Mouse (Mus musculus) G1E (cell line): ENCODE measurements at regions not wholly inside any gene's neighbourhood (a gene's known extent, or its start where the extent isn't known, plus 50 kb on each side); places are given as distances from the start of the nearest gene placed in this dataset.

Experiments used
- ATAC-seq: 2 replicates; pipeline ENCODE4 v1.8.0; 2016; ENCODE audit warnings: mild to moderate bottlenecking; ENCODE audit not compliant: insufficient number of reproducible peaks, poor library complexity, low FRiP score, severe bottlenecking; ENCODE audit errors: extremely low read depth
- DNase-seq: peaks from one replicate; pipeline ENCODE4 v3.0.0; 2012; ENCODE audit warnings: low spot score
- H3K27me3 ChIP-seq: 2 replicates; pipeline ENCODE4 v1.6.1; 2012; ENCODE audit warnings: mild to moderate bottlenecking, low read length, inconsistent platforms; ENCODE audit not compliant: insufficient read depth
- H3K36me3 ChIP-seq: replicated peaks from 2 replicates; pipeline ENCODE3; 2012; ENCODE audit warnings: mild to moderate bottlenecking, inconsistent platforms
- H3K4me1 ChIP-seq: 2 replicates; pipeline ENCODE4 v1.6.1; 2012; ENCODE audit warnings: low read depth, low read length, inconsistent platforms, mixed read lengths; ENCODE audit not compliant: insufficient read depth
- H3K4me3 ChIP-seq: 2 replicates; pipeline ENCODE4 v1.5.1; 2012; ENCODE audit warnings: low read depth, mild to moderate bottlenecking, inconsistent platforms, low read length, moderate library complexity, mixed read lengths
- H3K9me3 ChIP-seq: replicated peaks from 2 replicates; pipeline ENCODE4 v1.6.1; 2012; ENCODE audit warnings: inconsistent platforms
- CTCF ChIP-seq: IDR thresholded peaks from 2 replicates; pipeline ENCODE4 v1.5.1; 2012; ENCODE audit warnings: low read depth, low read length, inconsistent platforms, mixed read lengths
- GATA1 ChIP-seq: IDR thresholded peaks from 2 replicates; pipeline ENCODE4 v1.6.1; 2012; ENCODE audit warnings: borderline replicate concordance, low read length, inconsistent platforms, mixed read lengths
- GATA2 ChIP-seq: IDR thresholded peaks from 2 replicates; pipeline ENCODE4 v1.6.1; 2012; ENCODE audit warnings: low read depth, low read length, inconsistent platforms, borderline replicate concordance
- POLR2AphosphoS5 ChIP-seq: IDR thresholded peaks from 2 replicates; pipeline ENCODE4 v1.6.1; 2012; ENCODE audit warnings: low read depth, low read length, inconsistent platforms; ENCODE audit not compliant: insufficient replicate concordance
- TAL1 ChIP-seq: conservative IDR thresholded peaks from 2 replicates; pipeline ENCODE4 v1.6.1; 2012; ENCODE audit warnings: low read depth, low read length, inconsistent platforms, mixed read lengths

DNA sequence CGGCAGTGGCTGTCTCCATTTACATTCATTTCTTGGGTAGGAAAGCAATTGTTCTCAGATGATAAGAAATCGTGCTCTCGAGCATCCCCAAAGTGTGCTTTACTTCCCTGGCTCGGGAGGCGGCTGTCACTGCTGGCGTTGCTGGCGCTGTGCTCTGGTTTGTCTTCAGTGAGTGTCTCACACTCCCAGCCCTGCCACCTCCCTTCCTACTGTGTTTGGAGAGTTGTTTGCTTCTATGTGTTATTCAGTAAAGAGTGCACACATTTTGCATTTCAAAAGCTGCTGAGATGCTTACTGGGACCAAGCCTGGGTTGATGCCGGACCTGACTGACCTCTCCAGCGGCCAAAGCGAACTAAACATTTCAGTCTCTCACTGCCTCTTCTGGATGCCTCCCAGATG is 129.3 kb upstream of the Npvf start:
- no peak overlapping the region for H3K4me3 ChIP-seq
- TF ChIP-seq CTCF: no peak
- ATAC-seq (no peak), DNase-seq (no peak)
- H3K36me3 ChIP-seq: no peaks in the 10 kb centered on the region
- no peaks in the 10 kb centered on the region for H3K27me3 ChIP-seq
- no peaks in the 10 kb centered on the region for H3K9me3 ChIP-seq
- H3K4me1 ChIP-seq: no peaks in the 10 kb centered on the region

DNA sequence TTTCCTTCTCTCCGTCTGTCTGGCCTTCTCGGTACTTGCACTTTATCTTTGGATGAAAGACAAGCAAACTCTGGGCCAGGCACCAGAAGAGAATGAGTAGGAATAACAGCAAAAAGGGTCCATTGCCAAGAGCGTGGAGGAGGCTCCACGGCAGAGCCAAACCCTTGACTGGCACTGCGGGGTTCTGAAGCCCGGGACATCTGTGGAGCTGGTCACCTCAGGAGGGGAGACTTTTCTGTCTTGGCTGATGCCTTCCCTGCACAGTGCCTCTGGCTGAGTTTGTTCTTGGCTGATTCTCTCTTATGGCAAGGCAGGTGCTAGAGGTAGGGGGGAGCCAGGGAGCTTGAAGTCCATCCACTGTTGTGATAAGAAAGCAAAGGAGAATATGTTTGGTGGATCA is 130.1 kb upstream of the Npvf start:
- ATAC-seq: no peak

DNA sequence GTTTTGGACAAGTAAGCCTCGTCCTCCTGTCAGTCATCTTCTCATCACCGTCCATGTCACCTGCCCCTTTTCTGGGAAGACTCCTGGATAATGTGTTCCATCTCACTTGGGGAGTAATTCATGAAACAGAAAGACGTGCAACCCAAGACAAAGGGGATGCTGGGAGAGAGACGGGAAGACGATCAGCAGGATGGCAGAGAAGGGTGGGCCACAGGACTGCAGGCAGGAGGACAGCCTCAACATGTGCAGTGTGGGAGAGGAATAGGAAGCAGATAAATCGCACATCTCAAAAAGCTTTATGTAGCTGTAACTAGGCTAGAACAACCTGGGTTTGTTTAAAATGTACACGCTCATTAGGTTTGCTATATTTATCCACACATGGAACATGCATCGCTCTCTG is 133.4 kb upstream of the Npvf start:
- Histone ChIP-seq H3K36me3 (no peaks in the 10 kb centered on the region), H3K4me1 (no peaks in the 10 kb centered on the region), H3K27me3 (no peaks in the 10 kb centered on the region), H3K9me3 (no peaks in the 10 kb centered on the region), H3K4me3 (no peak overlapping the region)
- ATAC-seq (no peak), DNase-seq (no peak)
- no peak for TF ChIP-seq GATA1
- TF ChIP-seq CTCF: no peak
- no peak for TF ChIP-seq GATA2
- no peak for TF ChIP-seq POLR2AphosphoS5
- no peak for TF ChIP-seq TAL1

More for the DNA sequence above, 130.1 kb upstream of the Npvf start:
- Histone ChIP-seq H3K9me3 (no peaks in the 10 kb centered on the region), H3K27me3 (no peaks in the 10 kb centered on the region), H3K4me1 (no peaks in the 10 kb centered on the region), H3K4me3 (no peak overlapping the region), H3K36me3 (no peaks in the 10 kb centered on the region)
- DNase-seq: no peak
- TF ChIP-seq TAL1: no peak
- no peak for TF ChIP-seq GATA2
- TF ChIP-seq CTCF: no peak
- TF ChIP-seq GATA1: no peak
- TF ChIP-seq POLR2AphosphoS5: no peak

DNA sequence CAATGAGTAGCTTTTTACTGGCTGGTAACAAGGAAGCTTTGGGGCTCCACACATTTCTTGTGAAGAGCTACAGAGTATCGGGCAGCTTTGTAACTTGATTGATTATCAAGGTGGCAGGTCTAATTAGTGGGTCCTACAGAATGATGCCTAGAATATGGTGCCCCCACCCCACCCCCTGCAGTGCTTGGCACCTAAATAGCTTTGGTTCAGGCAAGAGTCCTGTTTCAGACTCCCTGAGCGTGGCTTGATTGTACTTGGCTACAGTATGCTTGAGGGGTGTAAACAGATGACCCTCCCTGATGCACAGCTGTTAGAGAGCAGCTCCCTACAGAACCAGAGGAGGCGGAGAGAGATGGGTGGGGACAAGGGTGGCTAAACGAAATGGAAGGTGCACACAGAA is 145.7 kb upstream of the Npvf start:
- no peaks in the 10 kb centered on the region for H3K36me3 ChIP-seq
- ATAC-seq: no peak
- TF ChIP-seq TAL1 (no peak), POLR2AphosphoS5 (no peak), CTCF (no peak), GATA2 (no peak), GATA1 (no peak)
- H3K9me3 ChIP-seq: no peaks in the 10 kb centered on the region
- DNase-seq: no peak
- H3K27me3 ChIP-seq: no peaks in the 10 kb centered on the region
- H3K4me3 ChIP-seq: no peak overlapping the region
- H3K4me1 ChIP-seq: no peaks in the 10 kb centered on the region

DNA sequence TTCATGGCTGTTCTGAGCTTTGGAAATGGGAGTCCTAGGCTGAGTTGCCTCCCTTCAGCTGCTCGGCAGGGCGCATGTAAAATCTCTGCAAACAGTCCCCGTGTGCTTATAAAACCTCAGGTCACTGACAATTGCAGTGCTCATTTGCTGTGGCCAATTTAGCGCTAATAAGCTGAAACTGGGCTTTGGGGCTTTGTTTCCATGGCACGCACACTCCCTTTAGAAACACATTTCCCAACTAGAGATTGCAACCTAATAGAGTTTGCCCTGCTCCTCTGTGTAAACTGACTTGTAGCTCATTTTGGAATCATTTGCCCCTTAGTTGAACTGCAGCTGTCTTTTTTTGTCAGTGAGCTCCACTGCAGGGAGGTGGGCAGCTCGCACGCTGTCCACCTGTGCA is 148.7 kb upstream of the Npvf start:
- no peaks in the 10 kb centered on the region for H3K4me1 ChIP-seq
- DNase-seq (no peak), ATAC-seq (no peak)
- H3K9me3 ChIP-seq: no peaks in the 10 kb centered on the region
- no peaks in the 10 kb centered on the region for H3K36me3 ChIP-seq
- TF ChIP-seq POLR2AphosphoS5 (no peak), CTCF (no peak), GATA2 (no peak), GATA1 (no peak), TAL1 (no peak)
- H3K27me3 ChIP-seq: no peaks in the 10 kb centered on the region
- H3K4me3 ChIP-seq: no peak overlapping the region

DNA sequence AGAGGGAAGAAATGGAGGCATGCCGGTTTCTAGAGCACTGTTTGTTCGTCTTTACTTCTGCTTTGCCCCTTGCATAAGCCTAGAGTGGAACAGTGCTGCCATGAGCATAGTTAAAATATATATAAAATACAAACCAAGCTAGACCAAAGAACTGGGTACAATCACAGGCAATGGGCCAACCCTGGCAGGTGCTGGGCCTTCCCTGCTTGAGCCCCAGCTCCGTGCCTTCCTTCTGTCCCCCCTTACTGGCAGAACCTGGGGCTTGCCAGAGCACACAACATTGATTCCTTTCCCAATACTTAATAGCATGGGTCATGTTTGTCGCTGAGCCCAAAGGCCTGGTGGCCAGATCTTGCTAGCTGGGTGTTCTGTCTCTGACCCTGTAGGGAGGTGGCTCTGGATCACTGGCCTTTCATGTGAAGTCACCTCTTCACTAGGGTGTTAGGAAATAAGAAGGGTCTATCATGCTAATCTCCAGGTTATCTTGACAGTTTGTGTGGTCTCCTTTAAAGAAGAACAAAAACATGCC is 150.3 kb upstream of the Npvf start:
- Histone ChIP-seq H3K4me1 (no peaks in the 10 kb centered on the region), H3K4me3 (no peak overlapping the region), H3K9me3 (no peaks in the 10 kb centered on the region), H3K36me3 (no peaks in the 10 kb centered on the region), H3K27me3 (no peaks in the 10 kb centered on the region)
- ATAC-seq (no peak), DNase-seq (no peak)
- no peak for TF ChIP-seq GATA1
- no peak for TF ChIP-seq CTCF
- TF ChIP-seq TAL1: no peak

DNA sequence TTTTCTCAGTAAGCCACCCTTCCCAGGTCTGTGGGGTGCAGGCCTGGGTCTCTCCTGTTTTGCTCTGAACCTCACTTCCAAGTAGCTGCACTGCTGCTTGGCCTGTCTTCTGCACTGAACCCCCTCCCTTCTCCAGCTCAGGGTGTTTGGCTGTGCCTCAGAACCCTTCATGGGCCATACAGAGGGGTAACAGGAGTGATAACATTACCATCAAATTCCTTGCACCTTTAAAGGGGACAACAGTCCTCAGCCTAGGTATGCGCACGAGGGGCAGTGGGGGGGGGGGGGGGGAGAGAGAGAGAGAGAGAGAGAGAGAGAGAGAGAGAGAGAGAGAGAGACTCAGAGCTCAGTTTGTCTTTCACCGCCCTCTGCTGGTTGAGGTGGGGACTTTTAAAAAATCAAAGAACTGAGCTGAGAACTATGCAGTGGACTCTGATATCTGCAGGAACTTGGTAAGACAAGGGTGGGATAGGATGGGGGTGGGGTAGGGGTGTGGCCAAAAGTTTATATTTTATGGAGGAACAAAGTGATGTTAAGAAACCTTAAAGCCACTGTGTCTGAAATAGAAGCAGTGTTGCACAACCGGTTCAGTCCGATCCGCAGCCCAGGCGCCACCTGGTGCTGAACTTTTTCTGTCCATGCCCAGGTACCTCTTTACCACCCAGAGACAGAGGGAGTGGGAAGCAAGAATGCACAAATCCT is 152.3 kb upstream of the Npvf start:
- ATAC-seq: no peak
- TF ChIP-seq TAL1: no peak
- no peak for TF ChIP-seq GATA1
- no peak for TF ChIP-seq POLR2AphosphoS5
- no peak for TF ChIP-seq CTCF
- no peak for TF ChIP-seq GATA2
- DNase-seq: no peak
- Histone ChIP-seq H3K4me3 (no peak overlapping the region), H3K36me3 (no peaks in the 10 kb centered on the region), H3K4me1 (no peaks in the 10 kb centered on the region), H3K9me3 (no peaks in the 10 kb centered on the region), H3K27me3 (no peaks in the 10 kb centered on the region)
